Mouse (Mus musculus): ENCODE data around the gene Gltpd2. TPM values are rescaled to one million over a fixed set of nuclear protein-coding genes. Genes with fewer than 3 reads are reported as not detected.

The Gltpd2 gene
- polyA plus RNA-seq, 1 experiment from 2014 or later: 0.34 TPM

- Histone ChIP-seq H3K27ac (ENCODE audit: low read depth, low read length) (no peak overlapping the region), H3K27me3 (ENCODE audit: control insufficient read depth, insufficient read depth, low read length) (0 out of 2 replicates have a peak, but pooled peaks cover 2% of the 10 kb centered on the region), H3K4me3 (ENCODE audit: low read length) (no peak overlapping the region), H3K4me1 (ENCODE audit: control insufficient read depth, insufficient read depth, low read length) (no peaks in the 10 kb centered on the region), H3K36me3 (ENCODE audit: control insufficient read depth, insufficient read depth, low read length) (no peaks in the 10 kb centered on the region), H3K9me3 (ENCODE audit: control insufficient read depth, low read length) (no peaks in the 10 kb centered on the region), H3K9ac (ENCODE audit: low read depth, low read length) (no peak overlapping the region), H3K4me2 (replicated peaks; ENCODE audit: low read depth, low read length) (no peak overlapping the region)
- ATAC-seq (ENCODE audit: low FRiP score, low TSS enrichment): no peak
- 81% methylated on average over 5 of the region's 5 CpGs for WGBS
Measured at GRCm38 (mm10) chr11:70541415-70541814, 22.4 kb downstream of the Gltpd2 start.

- Histone ChIP-seq H3K27me3 (ENCODE audit: control insufficient read depth, insufficient read depth, low read length) (0 out of 2 replicates have a peak, but pooled peaks cover 2% of the 10 kb centered on the region), H3K4me3 (ENCODE audit: low read length) (no peak overlapping the region), H3K4me1 (ENCODE audit: control insufficient read depth, insufficient read depth, low read length) (no peaks in the 10 kb centered on the region), H3K4me2 (replicated peaks; ENCODE audit: low read depth, low read length) (no peak overlapping the region), H3K9ac (ENCODE audit: low read depth, low read length) (no peak overlapping the region), H3K27ac (ENCODE audit: low read depth, low read length) (no peak overlapping the region), H3K36me3 (ENCODE audit: control insufficient read depth, insufficient read depth, low read length) (no peaks in the 10 kb centered on the region), H3K9me3 (ENCODE audit: control insufficient read depth, low read length) (no peaks in the 10 kb centered on the region)
- ATAC-seq (ENCODE audit: low FRiP score, low TSS enrichment): no peak
- WGBS: 54% methylated on average over 7 of the region's 7 CpGs
Measured at GRCm38 (mm10) chr11:70544496-70544895, 25.5 kb downstream of the Gltpd2 start.

- Histone ChIP-seq H3K9ac (ENCODE audit: low read depth, low read length) (no peak overlapping the region), H3K27ac (ENCODE audit: low read depth, low read length) (no peak overlapping the region), H3K4me1 (ENCODE audit: control insufficient read depth, insufficient read depth, low read length) (0 out of 2 replicates have a peak, but pooled peaks cover 2% of the 10 kb centered on the region), H3K4me2 (replicated peaks; ENCODE audit: low read depth, low read length) (no peak overlapping the region), H3K27me3 (ENCODE audit: control insufficient read depth, insufficient read depth, low read length) (no peaks in the 10 kb centered on the region), H3K9me3 (ENCODE audit: control insufficient read depth, low read length) (no peaks in the 10 kb centered on the region), H3K36me3 (ENCODE audit: control insufficient read depth, insufficient read depth, low read length) (no peaks in the 10 kb centered on the region), H3K4me3 (ENCODE audit: low read length) (no peak overlapping the region)
- no peak for ATAC-seq (ENCODE audit: low FRiP score, low TSS enrichment)
- WGBS: 86% methylated on average over 8 of the region's 8 CpGs
Measured at GRCm38 (mm10) chr11:70551526-70551925, 32.5 kb downstream of the Gltpd2 start.

GRCm38 (mm10) chr11:70553940-70554339 lies 34.9 kb downstream of the Gltpd2 start:
- Histone ChIP-seq H3K27ac (ENCODE audit: low read depth, low read length) (no peak overlapping the region), H3K27me3 (ENCODE audit: control insufficient read depth, insufficient read depth, low read length) (no peaks in the 10 kb centered on the region), H3K9me3 (ENCODE audit: control insufficient read depth, low read length) (no peaks in the 10 kb centered on the region), H3K4me1 (ENCODE audit: control insufficient read depth, insufficient read depth, low read length) (0 out of 2 replicates have a peak, but pooled peaks cover 2% of the 10 kb centered on the region), H3K36me3 (ENCODE audit: control insufficient read depth, insufficient read depth, low read length) (no peaks in the 10 kb centered on the region), H3K4me2 (replicated peaks; ENCODE audit: low read depth, low read length) (no peak overlapping the region), H3K9ac (ENCODE audit: low read depth, low read length) (no peak overlapping the region), H3K4me3 (ENCODE audit: low read length) (no peak overlapping the region)
- 17% methylated on average over 6 of the region's 7 CpGs for WGBS
- no peak for ATAC-seq (ENCODE audit: low FRiP score, low TSS enrichment)

- H3K9me3 ChIP-seq (ENCODE audit: control insufficient read depth, low read length): no peaks in the 10 kb centered on the region
- no peak overlapping the region for H3K4me2 ChIP-seq (replicated peaks; ENCODE audit: low read depth, low read length)
- ATAC-seq (ENCODE audit: low FRiP score, low TSS enrichment): no peak
- H3K4me3 ChIP-seq (ENCODE audit: low read length): no peak overlapping the region
- peaks cover 6% of the 10 kb centered on the region; the same call in 1 of the 2 replicates for H3K4me1 ChIP-seq (ENCODE audit: control insufficient read depth, insufficient read depth, low read length)
- H3K36me3 ChIP-seq (ENCODE audit: control insufficient read depth, insufficient read depth, low read length): no peaks in the 10 kb centered on the region
- H3K9ac ChIP-seq (ENCODE audit: low read depth, low read length): no peak overlapping the region
- H3K27ac ChIP-seq (ENCODE audit: low read depth, low read length): no peak overlapping the region
- WGBS: 87% methylated on average over 9 of the region's 9 CpGs
- no peaks in the 10 kb centered on the region for H3K27me3 ChIP-seq (ENCODE audit: control insufficient read depth, insufficient read depth, low read length)
Measured at GRCm38 (mm10) chr11:70557545-70557944, 38.5 kb downstream of the Gltpd2 start.

GRCm38 (mm10) chr11:70561937-70562286 lies 42.9 kb downstream of the Gltpd2 start:
- H3K4me2 ChIP-seq (replicated peaks; ENCODE audit: low read depth, low read length): peak overlapping the region; percentile 88
- WGBS: 3% methylated on average over 2 of the region's 2 CpGs
- H3K9ac ChIP-seq (ENCODE audit: low read depth, low read length): peak overlapping the region; percentile 88; the same call in 1 of the 2 replicates
- no peaks in the 10 kb centered on the region for H3K36me3 ChIP-seq (ENCODE audit: control insufficient read depth, insufficient read depth, low read length)
- no peaks in the 10 kb centered on the region for H3K9me3 ChIP-seq (ENCODE audit: control insufficient read depth, low read length)
- H3K4me3 ChIP-seq (ENCODE audit: low read length): peak overlapping the region; percentile 86
- peaks cover 24% of the 10 kb centered on the region; the same call in 1 of the 2 replicates for H3K4me1 ChIP-seq (ENCODE audit: control insufficient read depth, insufficient read depth, low read length)
- ATAC-seq (ENCODE audit: low FRiP score, low TSS enrichment): peak; percentile 7; the same call in 1 of the 2 replicates
- peak overlapping the region; percentile 77; the same call in 1 of the 2 replicates for H3K27ac ChIP-seq (ENCODE audit: low read depth, low read length)
- no peaks in the 10 kb centered on the region for H3K27me3 ChIP-seq (ENCODE audit: control insufficient read depth, insufficient read depth, low read length)

- H3K4me1 ChIP-seq (ENCODE audit: control insufficient read depth, insufficient read depth, low read length): peaks cover 25% of the 10 kb centered on the region; the same call in 1 of the 2 replicates
- H3K9me3 ChIP-seq (ENCODE audit: control insufficient read depth, low read length): no peaks in the 10 kb centered on the region
- no peaks in the 10 kb centered on the region for H3K27me3 ChIP-seq (ENCODE audit: control insufficient read depth, insufficient read depth, low read length)
- peak within 1 kb of the TSS; percentile 88 for H3K9ac ChIP-seq (ENCODE audit: low read depth, low read length)
- no peaks in the 10 kb centered on the region for H3K36me3 ChIP-seq (ENCODE audit: control insufficient read depth, insufficient read depth, low read length)
- WGBS: 1% methylated on average over 38 of the region's 57 CpGs
- ATAC-seq (ENCODE audit: low FRiP score, low TSS enrichment): peak; percentile 91
- H3K27ac ChIP-seq (ENCODE audit: low read depth, low read length): peak within 1 kb of the TSS; percentile 92
- peak within 1 kb of the TSS; percentile 86 for H3K4me3 ChIP-seq (ENCODE audit: low read length)
- H3K4me2 ChIP-seq (replicated peaks; ENCODE audit: low read depth, low read length): peak within 1 kb of the TSS; percentile 88
Measured at GRCm38 (mm10) chr11:70562287-70562994, 43.4 kb downstream of the Gltpd2 start, which contains the start of gene Mink1. Mink1 (plus strand) TSS chr11:70562881.

GRCm38 (mm10) chr11:70562995-70563469 lies 44.0 kb downstream of the Gltpd2 start:
- no peaks in the 10 kb centered on the region for H3K9me3 ChIP-seq (ENCODE audit: control insufficient read depth, low read length)
- H3K4me1 ChIP-seq (ENCODE audit: control insufficient read depth, insufficient read depth, low read length): peaks cover 25% of the 10 kb centered on the region; the same call in 1 of the 2 replicates
- H3K27ac ChIP-seq (ENCODE audit: low read depth, low read length): peak overlapping the region; percentile 92
- H3K27me3 ChIP-seq (ENCODE audit: control insufficient read depth, insufficient read depth, low read length): no peaks in the 10 kb centered on the region
- ATAC-seq (ENCODE audit: low FRiP score, low TSS enrichment): peak; percentile 55; the same call in 1 of the 2 replicates
- H3K4me3 ChIP-seq (ENCODE audit: low read length): peak overlapping the region; percentile 86
- peak overlapping the region; percentile 88 for H3K9ac ChIP-seq (ENCODE audit: low read depth, low read length)
- peak overlapping the region; percentile 88 for H3K4me2 ChIP-seq (replicated peaks; ENCODE audit: low read depth, low read length)
- H3K36me3 ChIP-seq (ENCODE audit: control insufficient read depth, insufficient read depth, low read length): no peaks in the 10 kb centered on the region
- 1% methylated on average over 29 of the region's 31 CpGs for WGBS

Data from kidney, embryonic 14.5 days (tissue).